Mouse (Mus musculus) heart, postnatal 0 days (tissue): ENCODE measurements around the gene Gdf2.

Experiments
- CTCF ChIP-seq: IDR thresholded peaks from 2 replicates; pipeline ENCODE4 v1.5.1; 2016; ENCODE audit warnings: antibody characterized with exemption, control low read depth, low read depth
- EP300 ChIP-seq: IDR thresholded peaks from 2 replicates; pipeline ENCODE4 v1.6.1; 2016; ENCODE audit warnings: antibody characterized with exemption, low read depth

GRCm38 (mm10) chr14:33940739-33941138 is at the start of gene Gdf2:
- TF ChIP-seq CTCF (no peak), EP300 (no peak)
